Mouse (Mus musculus) MEL (cell line): ENCODE data around the gene Erc1. TPM values are rescaled to one million over a fixed set of nuclear protein-coding genes. Genes with fewer than 3 reads are reported as not detected.

Source experiments
- DNase-seq: peaks from one replicate; pipeline ENCODE4 v3.0.0; 2011; ENCODE audit warnings: low read depth, low spot score
- H3K27ac ChIP-seq: 2 replicates; pipeline ENCODE4 v1.5.1; 2012; ENCODE audit warnings: low read depth, mild to moderate bottlenecking, control low read depth, low read length, moderate library complexity; ENCODE audit not compliant: control insufficient read depth
- H3K27me3 ChIP-seq, 2 experiments: fragments of 150-350 bp in 1 of 2; sonication (generic) in 1 of 2; 2 replicates each; pipeline ENCODE4 v1.6.1; 2012; ENCODE audit warnings: low read length in 2 of 2, mild to moderate bottlenecking in 2 of 2, improper control_type of control experiment in 1 of 2, moderate library complexity in 1 of 2; ENCODE audit not compliant: insufficient read depth in 2 of 2, control insufficient read depth in 1 of 2
- H3K36me3 ChIP-seq, 2 experiments: 2 replicates each; pipeline ENCODE4 v1.6.1; 2012 to 2014; ENCODE audit warnings: low read length in 2 of 2, improper control_type of control experiment in 1 of 2, inconsistent platforms in 1 of 2, mild to moderate bottlenecking in 1 of 2; ENCODE audit not compliant: insufficient read depth in 2 of 2, control insufficient read depth in 1 of 2
- H3K4me1 ChIP-seq, 2 experiments: fragments of 150-350 bp in 1 of 2; sonication (generic) in 1 of 2; 2 replicates each; pipeline ENCODE4 v1.6.1; 2012; ENCODE audit warnings: low read length in 2 of 2, improper control_type of control experiment in 1 of 2, mild to moderate bottlenecking in 1 of 2; ENCODE audit not compliant: insufficient read depth in 2 of 2, control insufficient read depth in 1 of 2
- H3K4me3 ChIP-seq, 2 experiments: fragments of 150-350 bp in 1 of 2; sonication (generic) in 1 of 2; 2 replicates each; pipeline ENCODE4 v1.5.1; 2012; ENCODE audit warnings: low read depth in 2 of 2, low read length in 2 of 2, mild to moderate bottlenecking in 2 of 2, moderate library complexity in 2 of 2, control low read depth in 1 of 2, improper control_type of control experiment in 1 of 2; ENCODE audit not compliant: control insufficient read depth in 1 of 2, insufficient read depth in 1 of 2
- H3K79me2 ChIP-seq: 2 replicates; pipeline ENCODE4 v1.6.1; 2012; ENCODE audit warnings: mild to moderate bottlenecking, low read length, moderate library complexity; ENCODE audit not compliant: control insufficient read depth, poor library complexity, insufficient read depth
- H3K9ac ChIP-seq: 2 replicates; pipeline ENCODE4 v1.6.1; 2012; ENCODE audit warnings: low read depth, mild to moderate bottlenecking, control low read depth, low read length, moderate library complexity; ENCODE audit not compliant: control insufficient read depth, poor library complexity, severe bottlenecking
- H3K9me3 ChIP-seq: fragments of 150-350 bp; sonication (generic); replicated peaks from 2 replicates; pipeline ENCODE4 v1.6.1; 2012; ENCODE audit warnings: mild to moderate bottlenecking, low read length, improper control_type of control experiment, moderate library complexity; ENCODE audit not compliant: insufficient read depth
- BHLHE40 ChIP-seq: IDR thresholded peaks from 2 replicates; pipeline ENCODE4 v1.6.1; 2012; ENCODE audit warnings: low read depth, mild to moderate bottlenecking, inconsistent platforms, low read length, improper control_type of control experiment, borderline replicate concordance
- CHD1 ChIP-seq: IDR thresholded peaks from 2 replicates; pipeline ENCODE4 v1.6.1; 2012; ENCODE audit warnings: low read depth, mild to moderate bottlenecking, inconsistent platforms, low read length, improper control_type of control experiment
- CHD2 ChIP-seq: IDR thresholded peaks from 2 replicates; pipeline ENCODE4 v1.6.1; 2011; ENCODE audit warnings: low read length, improper control_type of control experiment
- CTCF ChIP-seq, 3 experiments: IDR thresholded peaks in 2 of 3; conservative IDR thresholded peaks in 1 of 3; 2 replicates each; pipeline ENCODE4 v1.5.1; 2011 to 2012; ENCODE audit warnings: low read length in 3 of 3, low read depth in 2 of 3, mild to moderate bottlenecking in 2 of 3, improper control_type of control experiment in 1 of 3, inconsistent platforms in 1 of 3, mixed read lengths in 1 of 3, moderate library complexity in 1 of 3; ENCODE audit not compliant: control insufficient read depth in 1 of 3, insufficient read depth in 1 of 3, poor library complexity in 1 of 3, severe bottlenecking in 1 of 3
- E2F4 ChIP-seq: IDR thresholded peaks from 2 replicates; pipeline ENCODE4 v1.6.1; 2011; ENCODE audit warnings: low read depth, low read length, improper control_type of control experiment, borderline replicate concordance
- ELF1 ChIP-seq: IDR thresholded peaks from 2 replicates; pipeline ENCODE4 v1.6.1; 2014; ENCODE audit warnings: low read depth, mild to moderate bottlenecking, inconsistent platforms, low read length, improper control_type of control experiment, moderate library complexity
- EP300 ChIP-seq, 2 experiments: IDR thresholded peaks; 2 replicates each; pipeline ENCODE4 v1.6.1; 2011; ENCODE audit warnings: improper control_type of control experiment in 2 of 2, low read length in 2 of 2, low read depth in 1 of 2, mild to moderate bottlenecking in 1 of 2
- ETS1 ChIP-seq: IDR thresholded peaks from 2 replicates; pipeline ENCODE4 v1.6.1; 2012; ENCODE audit warnings: low read depth, mild to moderate bottlenecking, inconsistent platforms, low read length, improper control_type of control experiment, moderate library complexity
- GABPA ChIP-seq: IDR thresholded peaks from 2 replicates; pipeline ENCODE4 v1.6.1; 2012; ENCODE audit warnings: low read depth, mild to moderate bottlenecking, inconsistent platforms, low read length, improper control_type of control experiment, moderate library complexity
- GATA1 ChIP-seq: IDR thresholded peaks from 2 replicates; pipeline ENCODE4 v1.6.1; 2011; ENCODE audit warnings: low read depth, low read length, improper control_type of control experiment
- HCFC1 ChIP-seq: IDR thresholded peaks from 2 replicates; pipeline ENCODE4 v1.6.1; 2012; ENCODE audit warnings: low read depth, mild to moderate bottlenecking, inconsistent platforms, low read length, improper control_type of control experiment, moderate library complexity
- JUND ChIP-seq: IDR thresholded peaks from 2 replicates; pipeline ENCODE4 v1.6.1; 2011; ENCODE audit warnings: low read depth, mild to moderate bottlenecking, improper control_type of control experiment, low read length
- KAT2A ChIP-seq: conservative IDR thresholded peaks from 2 replicates; pipeline ENCODE4 v1.6.1; 2012; ENCODE audit warnings: low read depth, low read length, improper control_type of control experiment, inconsistent platforms
- MAFK ChIP-seq: IDR thresholded peaks from 2 replicates; pipeline ENCODE4 v1.6.1; 2011; ENCODE audit warnings: low read depth, mild to moderate bottlenecking, low read length, improper control_type of control experiment, borderline replicate concordance
- MAX ChIP-seq: IDR thresholded peaks from 2 replicates; pipeline ENCODE4 v1.6.1; 2011; ENCODE audit warnings: low read length, improper control_type of control experiment
- MAZ ChIP-seq: IDR thresholded peaks from 2 replicates; pipeline ENCODE4 v1.6.1; 2012; ENCODE audit warnings: low read depth, mild to moderate bottlenecking, inconsistent platforms, low read length, improper control_type of control experiment
- MEF2A ChIP-seq: IDR thresholded peaks from 2 replicates; pipeline ENCODE4 v1.6.1; 2014; ENCODE audit warnings: low read depth, mild to moderate bottlenecking, inconsistent platforms, low read length, improper control_type of control experiment; ENCODE audit not compliant: poor library complexity, insufficient replicate concordance, severe bottlenecking; ENCODE audit errors: extremely low read depth
- MXI1 ChIP-seq: IDR thresholded peaks from 2 replicates; pipeline ENCODE4 v1.6.1; 2011; ENCODE audit warnings: mild to moderate bottlenecking, low read depth, low read length, improper control_type of control experiment
- MYB ChIP-seq: IDR thresholded peaks from 2 replicates; pipeline ENCODE4 v1.6.1; 2011; ENCODE audit warnings: mild to moderate bottlenecking, low read depth, low read length, improper control_type of control experiment
- POLR2A ChIP-seq, 2 experiments: IDR thresholded peaks; 2 replicates each; pipeline ENCODE4 v1.6.1; 2011 to 2012; ENCODE audit warnings: low read length in 2 of 2, mild to moderate bottlenecking in 2 of 2, control low read depth in 1 of 2, improper control_type of control experiment in 1 of 2, low read depth in 1 of 2, moderate library complexity in 1 of 2; ENCODE audit not compliant: control insufficient read depth in 1 of 2, insufficient read depth in 1 of 2, poor library complexity in 1 of 2
- POLR2AphosphoS5 ChIP-seq: IDR thresholded peaks from 2 replicates; pipeline ENCODE4 v1.6.1; 2012; ENCODE audit warnings: low read depth, borderline replicate concordance, mild to moderate bottlenecking, inconsistent platforms, low read length, moderate library complexity, mixed read lengths
- RAD21 ChIP-seq: IDR thresholded peaks from 2 replicates; pipeline ENCODE4 v1.6.1; 2011; ENCODE audit warnings: mild to moderate bottlenecking, low read depth, low read length, improper control_type of control experiment
- SIN3A ChIP-seq: IDR thresholded peaks from 2 replicates; pipeline ENCODE4 v1.6.1; 2012; ENCODE audit warnings: low read length, improper control_type of control experiment, inconsistent platforms
- SMC3 ChIP-seq: IDR thresholded peaks from 2 replicates; pipeline ENCODE4 v1.6.1; 2011; ENCODE audit warnings: low read depth, low read length, improper control_type of control experiment
- USF1 ChIP-seq: IDR thresholded peaks from 2 replicates; pipeline ENCODE4 v1.6.1; 2014; ENCODE audit warnings: low read depth, mild to moderate bottlenecking, inconsistent platforms, low read length, improper control_type of control experiment, moderate library complexity
- USF2 ChIP-seq, 2 experiments: IDR thresholded peaks; 2 replicates each; pipeline ENCODE4 v1.6.1; 2011 to 2012; ENCODE audit warnings: improper control_type of control experiment in 2 of 2, low read length in 2 of 2, borderline replicate concordance in 1 of 2, inconsistent platforms in 1 of 2, low read depth in 1 of 2, mild to moderate bottlenecking in 1 of 2; ENCODE audit not compliant: insufficient read depth in 1 of 2
- ZC3H11A ChIP-seq: IDR thresholded peaks from 2 replicates; pipeline ENCODE4 v1.6.1; 2012; ENCODE audit warnings: low read depth, mild to moderate bottlenecking, inconsistent platforms, low read length, improper control_type of control experiment
- ZKSCAN1 ChIP-seq: IDR thresholded peaks from 2 replicates; pipeline ENCODE4 v1.6.1; 2012; ENCODE audit warnings: low read depth, mild to moderate bottlenecking, inconsistent platforms, low read length, improper control_type of control experiment, moderate library complexity
- polyA plus RNA-seq, 2 experiments: library from polyadenylated mRNA; stranded (reverse) in 1 of 2; unstranded in 1 of 2; fragments of >175 nt in 1 of 2; fragments of >200 nt in 1 of 2; gene quantifications; 2 replicates each; pipeline versions ENCODE4 v1.2.1 to v1.2.4; 2012; ENCODE audit warnings: low replicate concordance in 2 of 2, low read depth in 1 of 2; ENCODE audit not compliant: insufficient read length in 2 of 2, insufficient read depth in 1 of 2, missing spikeins in 1 of 2
- total RNA-seq: library from RNA; depleted of rRNA; stranded (reverse); fragments of 300-350 nt; gene quantifications from 2 replicates; pipeline ENCODE4 v1.2.3, GENCODE M21; 2012

Gene Erc1
- total and polyA plus RNA-seq, 3 experiments, result 3.8 to 79.9 (median 9.4) TPM

DNA sequence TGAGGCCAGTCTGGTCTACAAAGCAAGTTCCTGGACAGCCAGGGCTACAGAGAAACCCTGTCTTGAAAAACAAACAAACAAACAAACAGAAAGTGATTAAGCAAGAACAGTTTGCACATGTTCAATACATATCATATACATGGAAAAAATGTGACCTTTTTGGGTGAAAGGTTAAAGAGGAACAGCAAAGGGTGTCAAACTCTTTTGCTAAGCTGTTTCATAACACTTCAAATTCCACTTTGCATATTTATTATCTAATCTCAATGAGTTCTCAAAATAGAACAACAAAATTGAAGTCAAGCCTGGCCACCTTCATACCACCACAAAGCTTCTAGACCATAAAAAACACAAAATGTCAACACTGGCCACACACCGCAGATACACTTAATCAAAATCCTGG is 19.8 kb downstream of the Erc1 start:
- Histone ChIP-seq H3K9ac (no peak overlapping the region), H3K4me1 (peaks cover 0 to 2% of the 10 kb centered on the region in 2 experiments; a peak in 2 of 4 replicates), H3K36me3 (no peaks in the 10 kb centered on the region; a peak in 1 of 4 replicates), H3K27me3 (no peaks in the 10 kb centered on the region), H3K4me3 (no peak overlapping the region), H3K9me3 (no peaks in the 10 kb centered on the region), H3K79me2 (no peaks in the 10 kb centered on the region), H3K27ac (no peak overlapping the region)
- TF ChIP-seq CTCF (IDR thresholded peaks at IDR 0.05 in 2 of 3, conservative IDR thresholded peaks at IDR 0.05 in 1 of 3; ENCODE audit: control insufficient read depth in 1 of 3, insufficient read depth in 1 of 3, low read depth in 2 of 3, low read length in 3 of 3, poor library complexity in 1 of 3, severe bottlenecking in 1 of 3), result no peak
- no peak for TF ChIP-seq CHD1
- TF ChIP-seq MAX, result no peak
- TF ChIP-seq GABPA, result no peak
- no peak for TF ChIP-seq MXI1
- TF ChIP-seq USF1, result no peak
- no peak for TF ChIP-seq E2F4
- TF ChIP-seq SIN3A, result no peak
- no peak for TF ChIP-seq MEF2A
- no peak for TF ChIP-seq HCFC1
- no peak for TF ChIP-seq MYB
- no peak for TF ChIP-seq CHD2
- no peak for TF ChIP-seq ELF1
- TF ChIP-seq POLR2AphosphoS5, result no peak
- no peak for TF ChIP-seq EP300 (IDR thresholded peaks at IDR 0.05; ENCODE audit: low read depth in 1 of 2, low read length in 2 of 2)
- TF ChIP-seq BHLHE40, result no peak
- no peak for TF ChIP-seq POLR2A (IDR thresholded peaks at IDR 0.05; ENCODE audit: control insufficient read depth in 1 of 2, insufficient read depth in 1 of 2, low read depth in 1 of 2, low read length in 2 of 2, poor library complexity in 1 of 2)
- TF ChIP-seq SMC3, result no peak
- no peak for TF ChIP-seq ETS1
- TF ChIP-seq MAZ, result no peak
- DNase-seq, result no peak

DNA sequence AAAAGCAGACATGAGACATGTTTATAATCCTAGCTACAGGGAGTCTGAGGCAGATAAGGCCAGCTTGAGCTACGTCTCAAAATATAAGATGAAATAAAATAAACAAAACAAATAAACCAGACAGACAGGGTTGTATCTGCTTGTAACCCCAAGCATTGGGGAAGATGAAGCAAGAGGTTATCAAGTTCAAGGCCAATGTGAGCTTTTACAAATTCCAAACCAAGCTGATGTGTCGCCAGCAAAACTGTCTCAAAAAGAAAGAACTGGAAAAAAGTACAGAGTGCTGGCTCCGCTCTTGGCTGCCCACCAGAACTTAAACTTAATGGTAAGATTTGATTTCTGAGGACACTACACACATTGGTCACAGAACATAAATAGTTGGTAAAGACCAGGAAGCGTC is 21.3 kb downstream of the Erc1 start:
- no peak overlapping the region for H3K27ac ChIP-seq
- no peak overlapping the region for H3K9ac ChIP-seq
- H3K27me3 ChIP-seq, result no peaks in the 10 kb centered on the region
- H3K36me3 ChIP-seq, result peaks cover 0 to 5% of the 10 kb centered on the region in 2 experiments; a peak in 3 of 4 replicates
- H3K9me3 ChIP-seq, result no peaks in the 10 kb centered on the region
- H3K79me2 ChIP-seq, result no peaks in the 10 kb centered on the region
- TF ChIP-seq POLR2A (IDR thresholded peaks at IDR 0.05; ENCODE audit: control insufficient read depth in 1 of 2, insufficient read depth in 1 of 2, low read depth in 1 of 2, low read length in 2 of 2, poor library complexity in 1 of 2) (no peak), MAFK (no peak), GATA1 (no peak), JUND (no peak), KAT2A (no peak), ETS1 (no peak), USF2 (IDR thresholded peaks at IDR 0.05; ENCODE audit: borderline replicate concordance in 1 of 2, insufficient read depth in 1 of 2, low read depth in 1 of 2, low read length in 2 of 2) (no peak), CTCF (IDR thresholded peaks at IDR 0.05 in 2 of 3, conservative IDR thresholded peaks at IDR 0.05 in 1 of 3; ENCODE audit: control insufficient read depth in 1 of 3, insufficient read depth in 1 of 3, low read depth in 2 of 3, low read length in 3 of 3, poor library complexity in 1 of 3, severe bottlenecking in 1 of 3) (no peak), ZC3H11A (no peak), MAZ (no peak), HCFC1 (no peak), RAD21 (no peak), POLR2AphosphoS5 (no peak), E2F4 (no peak), ZKSCAN1 (no peak), CHD2 (no peak), USF1 (no peak)
- TF ChIP-seq, all 39 proteins: peak for 0
- DNase-seq, result no peak
- peaks cover 0 to 3% of the 10 kb centered on the region in 2 experiments; a peak in 2 of 4 replicates for H3K4me1 ChIP-seq
- no peak overlapping the region for H3K4me3 ChIP-seq
